Mouse (Mus musculus) adrenal gland, adult 8-10 months (tissue): ENCODE data around the gene Ascl5. TPM values are rescaled to one million over a fixed set of nuclear protein-coding genes. Genes with fewer than 3 reads are reported as not detected.

Source experiments
- DNase-seq: peaks from one replicate; pipeline ENCODE4 v3.0.0; 2022
- total RNA-seq, 4 experiments: library from RNA; stranded (reverse); gene quantifications; 2 replicates each; pipeline ENCODE4 v1.2.4; 2022

Gene Ascl5
- total RNA-seq, 4 experiments from 2014 or later, result not detected

- DNase-seq, result peak; percentile 51
These were observed 861 bp downstream of the Ascl5 start for GRCm38 (mm10) chr1:136051465-136051864.

- DNase-seq, result no peak
These were observed 1.9 kb downstream of the Ascl5 start, which contains the start of gene Cacna1s for GRCm38 (mm10) chr1:136052547-136052946. TSS of gene Cacna1s (plus strand) at chr1:136052750.

- no peak for DNase-seq
These were observed 5.2 kb downstream of the Ascl5 start for GRCm38 (mm10) chr1:136055771-136056170.

- DNase-seq, result no peak
These were observed 8.0 kb downstream of the Ascl5 start for GRCm38 (mm10) chr1:136058594-136058993.

- no peak for DNase-seq
These were observed 10.6 kb downstream of the Ascl5 start for GRCm38 (mm10) chr1:136061041-136061789.

GRCm38 (mm10) chr1:136061790-136062141 is 11.2 kb downstream of the Ascl5 start:
- DNase-seq, result no peak

GRCm38 (mm10) chr1:136063991-136064390 is 13.4 kb downstream of the Ascl5 start:
- DNase-seq, result no peak

- DNase-seq, result no peak
These were observed 16.0 kb downstream of the Ascl5 start for GRCm38 (mm10) chr1:136066621-136067020.

- DNase-seq, result no peak
These were observed 17.0 kb downstream of the Ascl5 start for GRCm38 (mm10) chr1:136067579-136067978.

GRCm38 (mm10) chr1:136076086-136076485 is 25.5 kb downstream of the Ascl5 start:
- peak; percentile 34 for DNase-seq

GRCm38 (mm10) chr1:136077656-136078055 is 27.1 kb downstream of the Ascl5 start:
- DNase-seq, result no peak

GRCm38 (mm10) chr1:136081161-136081560 is 30.6 kb downstream of the Ascl5 start:
- DNase-seq, result no peak

GRCm38 (mm10) chr1:136085988-136086685 is 35.5 kb downstream of the Ascl5 start:
- DNase-seq, result peak; percentile 14

- no peak for DNase-seq
These were observed 39.0 kb downstream of the Ascl5 start for GRCm38 (mm10) chr1:136089368-136090165.

GRCm38 (mm10) chr1:136093726-136094125 is 43.1 kb downstream of the Ascl5 start:
- no peak for DNase-seq

GRCm38 (mm10) chr1:136094807-136095206 is 44.2 kb downstream of the Ascl5 start:
- DNase-seq, result no peak

Other genes with a start within 250 kb of the Ascl5 start
- gene Lad1, start 232.2 kb upstream of the Ascl5 start, total RNA-seq, result under 1 TPM; 0.08 to 0.23 (median 0.18) TPM
- gene Tnnt2, start 214.4 kb upstream of the Ascl5 start, total RNA-seq, result 1 to 10 TPM; 2.2 to 5.5 (median 2.6) TPM
- under 1 TPM in 2 of 4 experiments, not detected in 2; 0.09 to 0.32 TPM for gene Pkp1, start 131.6 kb upstream of the Ascl5 start, total RNA-seq
- under 1 TPM in 3 of 4 experiments, not detected in 1; 0.12 to 0.17 (median 0.15) TPM for gene Igfn1, start 44.5 kb upstream of the Ascl5 start, total RNA-seq
- 10 to 100 TPM; 37.4 to 55.6 (median 50.2) TPM for gene Tmem9, start 42.7 kb upstream of the Ascl5 start, total RNA-seq
- gene Cacna1s, start 1.9 kb downstream of the Ascl5 start, total RNA-seq, result 1 to 10 TPM in 1 of 4 experiments, under 1 TPM in 3; 0.40 to 1.0 (median 0.75) TPM
- 10 to 100 TPM in 2 of 4 experiments, 1 to 10 TPM in 2; 3.8 to 12.3 (median 7.6) TPM for gene Kif21b, start 80.6 kb downstream of the Ascl5 start, total RNA-seq
- not detected for gene Mroh3, start 162.0 kb downstream of the Ascl5 start, total RNA-seq
- gene Inava, start 183.5 kb downstream of the Ascl5 start, total RNA-seq, result under 1 TPM in 1 of 4 experiments, not detected in 3; 0.08 TPM
- gene Gpr25, start 210.1 kb downstream of the Ascl5 start, total RNA-seq, result under 1 TPM in 1 of 4 experiments, not detected in 3; 0.38 TPM